Mouse (Mus musculus): ENCODE measurements around the gene Zscan2. TPM values are rescaled to one million over a fixed set of nuclear protein-coding genes. Genes with fewer than 3 reads are reported as not detected.
A peak's percentile ranks its signal among the peaks of the same experiment; 100 is the strongest.

Gene Zscan2
- polyA plus RNA-seq, 3 experiments from 2014 or later: 2.4 to 3.1 (median 2.6) TPM

- ATAC-seq: no peak
Measured at GRCm38 (mm10) chr7:80888595-80888994, 27.9 kb downstream of the Zscan2 start.

DNA sequence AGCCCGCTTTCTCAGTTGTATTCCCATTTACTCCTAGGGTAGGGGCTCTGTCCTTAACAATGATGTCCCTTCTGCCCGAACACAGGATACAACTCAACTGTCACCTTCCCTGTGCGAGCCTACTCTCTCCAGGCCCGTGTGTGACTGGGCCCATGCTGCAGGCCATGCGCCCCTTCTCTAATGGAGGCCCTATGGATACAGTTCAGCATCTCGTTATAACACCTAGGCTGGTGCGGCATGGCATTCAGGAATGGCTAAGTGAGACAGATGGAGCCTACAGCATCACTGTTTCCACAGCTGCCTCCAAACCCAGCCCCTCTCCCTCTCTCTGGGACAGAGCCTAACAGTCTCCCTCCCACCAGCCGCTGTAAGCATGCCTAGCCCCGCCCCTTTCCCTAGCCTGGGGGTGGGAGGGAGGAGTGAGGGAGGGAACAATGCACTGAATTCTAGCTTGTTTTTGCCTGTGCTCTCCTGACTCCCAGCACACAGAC lies 28.3 kb downstream of the Zscan2 start:
- ATAC-seq: peak; percentile 11

GRCm38 (mm10) chr7:80889841-80890241 lies 29.1 kb downstream of the Zscan2 start:
- ATAC-seq: peak; percentile 94

GRCm38 (mm10) chr7:80893086-80893752 lies 32.5 kb downstream of the Zscan2 start:
- ATAC-seq: no peak

DNA sequence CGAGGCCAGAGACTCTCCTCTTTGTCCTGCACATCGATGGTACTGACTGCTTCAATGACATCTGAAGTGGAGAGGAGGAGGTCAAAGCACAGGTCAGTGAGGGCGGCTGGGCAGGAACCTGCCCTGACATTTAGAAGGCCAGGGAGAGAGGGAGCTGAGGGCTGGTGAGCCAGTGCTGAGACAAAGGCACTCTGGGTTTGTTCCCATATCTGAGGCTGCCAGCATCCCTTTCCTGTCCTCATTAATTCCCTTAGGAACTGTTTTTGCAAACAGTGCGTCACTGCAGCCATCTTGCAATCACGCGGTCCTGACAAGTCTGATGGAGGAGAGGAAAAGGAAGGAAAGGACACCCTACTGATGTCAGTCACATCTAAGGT lies 33.0 kb downstream of the Zscan2 start:
- ATAC-seq: no peak

DNA sequence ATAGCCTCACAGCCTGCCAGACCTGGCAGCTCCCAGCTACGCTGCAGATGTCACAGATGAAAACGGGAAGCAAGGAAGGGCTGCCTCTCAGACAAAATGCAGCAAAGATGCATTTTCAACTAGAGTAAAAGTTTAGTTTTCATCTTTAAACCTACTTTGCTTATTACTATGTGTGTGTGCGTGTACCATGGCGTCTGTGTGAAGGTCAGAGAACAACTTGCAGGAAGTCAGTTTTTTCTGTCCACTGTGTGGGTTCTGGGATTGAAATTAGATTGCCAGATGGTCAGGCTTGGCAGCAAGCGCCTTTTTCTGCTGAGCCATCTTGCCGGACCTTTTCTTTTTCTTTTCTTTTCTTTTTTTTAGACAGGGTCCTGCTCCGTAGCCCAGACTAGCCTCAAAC lies 33.5 kb downstream of the Zscan2 start:
- no peak for ATAC-seq

DNA sequence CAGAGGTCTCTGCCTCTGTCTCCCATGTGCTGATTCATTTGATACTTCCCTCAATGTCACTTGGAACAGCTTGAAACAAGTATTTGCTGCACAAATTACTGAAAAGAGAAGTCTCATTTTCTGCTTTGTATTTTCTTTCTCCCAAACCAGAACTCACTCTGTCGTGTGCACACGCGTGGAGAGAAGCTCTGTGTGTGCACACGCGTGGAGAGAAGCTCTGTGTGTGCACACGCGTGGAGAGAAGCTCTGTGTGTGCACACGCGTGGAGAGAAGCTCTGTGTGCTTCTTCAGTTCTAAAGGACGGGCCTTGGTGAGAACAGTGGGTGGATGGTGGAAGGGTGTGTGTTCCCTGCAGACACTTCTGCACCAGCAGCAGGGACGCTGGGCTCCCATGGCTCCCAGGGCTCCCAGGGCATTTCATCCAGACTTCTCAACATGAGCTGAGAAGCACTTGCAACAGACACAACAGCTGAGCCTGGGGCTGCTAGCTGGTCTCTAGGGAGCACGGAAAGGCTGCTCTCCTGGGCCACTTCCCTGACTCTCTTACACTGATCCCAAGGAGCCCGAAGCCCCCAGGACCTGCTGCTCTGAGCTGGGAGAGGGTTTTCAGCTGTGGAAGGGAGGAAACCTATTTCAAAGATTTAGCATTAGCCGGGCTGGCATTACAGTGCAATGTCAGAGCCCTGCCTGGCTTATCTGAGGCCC lies 34.2 kb downstream of the Zscan2 start:
- no peak for ATAC-seq

DNA sequence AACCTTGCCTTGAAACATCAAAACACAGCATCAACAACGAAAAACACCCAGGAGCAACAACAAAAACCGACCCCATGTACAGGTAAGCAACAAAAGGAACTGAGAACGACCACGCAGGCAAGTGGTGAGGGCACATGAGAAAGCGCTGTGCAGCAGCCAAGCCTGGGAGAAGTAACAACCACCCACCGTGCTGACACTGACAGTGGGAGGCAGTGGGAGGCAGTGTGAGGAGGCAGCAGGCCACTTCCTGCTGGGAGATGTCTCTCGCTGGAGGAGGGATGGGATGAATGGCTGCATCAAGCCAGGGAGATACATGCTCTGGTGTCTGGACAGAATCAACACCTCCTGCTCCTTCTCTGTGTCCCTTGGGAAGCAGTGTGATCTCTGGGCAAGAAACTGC lies 36.4 kb downstream of the Zscan2 start:
- ATAC-seq: no peak

GRCm38 (mm10) chr7:80897721-80898120 lies 37.0 kb downstream of the Zscan2 start:
- no peak for ATAC-seq

DNA sequence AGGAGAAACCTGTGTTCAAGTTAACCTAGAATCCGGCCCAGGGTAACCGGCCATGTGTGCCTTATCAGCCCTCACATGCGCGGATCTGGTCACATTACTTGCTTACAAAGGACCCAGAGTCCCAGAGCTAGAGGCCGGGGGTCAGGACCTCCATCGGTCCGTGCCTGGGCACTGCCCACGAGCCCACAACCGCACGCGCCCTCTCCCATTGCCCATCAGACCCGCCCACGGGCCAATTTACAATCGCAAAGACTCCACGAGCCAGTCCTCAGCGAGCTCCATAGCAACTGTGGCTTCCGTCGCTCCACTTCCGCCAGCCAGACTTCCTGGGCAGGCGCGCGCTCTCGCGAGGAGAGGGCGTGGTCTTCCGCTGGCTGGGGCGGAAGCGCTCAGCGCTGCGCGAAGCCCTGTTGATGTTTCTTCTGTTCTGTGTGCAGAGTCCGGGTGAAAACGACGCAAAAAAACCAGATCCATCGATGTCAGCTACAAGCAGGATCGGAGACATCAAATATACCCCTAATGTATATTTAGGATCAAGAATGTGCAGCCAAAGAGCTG lies 40.3 kb downstream of the Zscan2 start, which contains the start of gene Wdr73:
Wdr73 (minus strand) TSS at position 326 of the 558 bp plus-strand sequence.
- ATAC-seq: peak; percentile 94

GRCm38 (mm10) chr7:80901541-80902274 lies 41.0 kb downstream of the Zscan2 start:
- ATAC-seq: no peak

GRCm38 (mm10) chr7:80903625-80904422 lies 43.1 kb downstream of the Zscan2 start:
- no peak for ATAC-seq

DNA sequence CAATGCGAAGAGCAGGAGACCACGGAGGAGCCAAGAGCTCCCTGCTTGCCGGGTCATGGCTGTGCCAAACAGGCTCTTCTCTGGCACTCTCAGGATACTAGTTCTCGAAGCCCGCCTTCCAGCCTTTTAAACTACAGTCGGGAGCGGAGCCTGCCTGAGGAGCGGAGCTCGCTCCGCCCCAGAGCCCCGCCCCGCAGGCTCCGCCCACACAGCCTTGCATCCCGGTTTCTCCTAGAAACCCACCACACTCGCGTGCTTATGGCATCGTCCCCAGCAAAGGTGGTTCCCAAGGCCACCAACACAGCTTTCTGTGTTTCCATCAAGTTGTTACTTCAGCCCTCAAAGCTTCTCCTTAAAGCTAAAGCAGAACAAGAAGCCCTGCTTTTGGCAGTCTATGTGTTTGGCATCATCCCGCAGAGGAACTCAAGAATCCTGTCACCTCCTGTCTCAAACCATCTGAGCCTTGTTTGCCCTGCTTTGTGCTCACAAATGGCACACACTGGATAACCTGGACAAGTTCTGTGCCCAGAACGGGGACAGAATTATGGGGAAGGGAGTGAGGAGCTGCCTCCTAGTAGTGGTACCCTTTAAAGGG lies 44.3 kb downstream of the Zscan2 start, which contains the start of gene Nmb:
Nmb (minus strand) TSS at position 156 of the 595 bp plus-strand sequence.
- ATAC-seq: peak; percentile 9

DNA sequence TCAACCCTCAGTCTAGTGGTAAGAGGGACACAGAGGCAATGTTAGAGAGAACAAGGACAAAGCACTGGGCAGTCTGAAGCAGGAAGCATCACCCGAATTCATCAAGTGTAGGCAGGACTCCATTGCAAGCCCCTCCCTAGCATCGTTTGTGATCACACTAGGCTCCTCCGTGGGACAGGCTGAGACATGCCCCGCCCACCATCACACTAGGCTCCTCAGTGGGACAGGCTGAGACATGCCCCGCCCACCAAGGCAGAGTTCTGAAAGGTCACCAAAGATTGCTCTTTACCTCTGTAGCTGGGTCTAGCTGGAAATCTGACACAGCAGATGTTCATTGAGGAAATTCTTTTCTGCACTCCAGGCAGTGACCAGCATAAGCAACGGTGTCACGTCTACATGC lies 50.3 kb downstream of the Zscan2 start:
- ATAC-seq: peak; percentile 17

- ATAC-seq: no peak
Measured at GRCm38 (mm10) chr7:80912496-80912895, 51.8 kb downstream of the Zscan2 start.

DNA sequence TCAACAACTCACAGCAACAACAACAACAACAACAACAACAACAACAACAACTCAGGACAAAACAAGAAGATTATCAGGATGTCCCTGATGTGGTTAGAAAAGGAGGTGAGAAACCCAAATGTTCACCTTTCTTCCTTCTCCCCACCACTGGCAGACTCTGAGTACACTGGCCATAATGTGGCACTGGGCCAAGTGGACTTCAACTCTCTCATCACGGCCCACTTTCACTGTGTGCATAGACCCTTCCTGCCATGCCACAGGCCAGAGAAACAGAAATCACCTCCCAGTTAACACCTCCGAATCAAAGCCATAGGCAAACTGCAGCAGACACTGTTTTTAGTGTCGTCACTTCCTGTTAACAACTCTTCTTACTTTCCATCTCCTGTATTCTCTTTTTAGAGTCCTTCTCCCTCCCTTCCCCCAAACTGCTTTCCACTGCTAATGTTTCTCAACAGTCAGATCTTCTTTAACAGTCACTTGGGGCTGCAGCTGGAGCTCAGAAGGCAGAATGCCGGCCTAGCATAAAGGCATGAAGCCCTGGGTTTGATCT lies 57.3 kb downstream of the Zscan2 start:
- ATAC-seq: peak; percentile 64

DNA sequence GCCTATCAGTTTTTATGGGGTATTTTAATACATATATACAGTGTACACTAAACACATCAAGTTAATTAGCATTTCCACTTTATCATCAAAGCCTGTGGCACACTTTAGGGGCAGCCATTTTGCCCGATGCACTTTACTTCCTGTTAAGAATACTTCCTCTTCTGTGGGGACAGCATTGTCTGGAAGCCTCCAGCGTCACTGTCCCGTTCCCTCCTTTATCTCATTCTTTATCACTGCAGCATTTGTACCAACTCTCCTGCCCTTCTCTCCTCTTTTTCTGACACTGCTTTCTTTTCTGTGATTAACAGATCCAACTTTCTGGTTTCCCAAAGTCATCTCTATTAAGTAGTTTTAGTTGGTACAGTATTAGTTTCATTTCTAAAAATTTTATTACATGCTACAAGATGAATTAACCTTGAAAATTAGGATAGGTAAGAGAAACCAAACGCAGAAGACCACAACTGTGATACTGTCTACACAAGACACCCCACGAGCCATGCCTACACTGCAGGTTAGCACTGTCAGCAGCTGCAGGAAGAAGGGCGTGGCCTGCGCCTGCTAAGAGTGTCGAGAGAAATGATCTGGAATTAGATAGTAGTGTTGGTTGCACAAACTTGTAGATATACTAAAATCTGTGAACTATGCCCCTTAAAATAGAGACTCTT lies 58.4 kb downstream of the Zscan2 start:
- peak; percentile 75 for ATAC-seq

GRCm38 (mm10) chr7:80919647-80920008 lies 58.9 kb downstream of the Zscan2 start:
- peak; percentile 39 for ATAC-seq

GRCm38 (mm10) chr7:80923165-80923564 lies 62.4 kb downstream of the Zscan2 start:
- no peak for ATAC-seq

All from inflammation-experienced regulatory T-cells, adult 6 months (primary cell).